Mouse (Mus musculus) erythroblast, embryonic 14.5 days (primary cell): Measurements from ENCODE around the gene Fosl1.

Experiments
- GATA1 ChIP-seq: IDR thresholded peaks from 2 replicates; pipeline ENCODE4 v1.6.1; 2012; ENCODE audit warnings: low read length, inconsistent platforms, mixed read lengths
- TAL1 ChIP-seq: IDR thresholded peaks from 3 replicates; pipeline ENCODE4 v1.6.1; 2012; ENCODE audit warnings: low read length, inconsistent platforms, mixed read lengths

- TF ChIP-seq GATA1: no peak
- no peak for TF ChIP-seq TAL1
Measured at GRCm38 (mm10) chr19:5465037-5465436, 17.7 kb downstream of the Fosl1 start.
